Mouse (Mus musculus) liver, embryonic 14.5 days (tissue): ENCODE results near the gene Ces2h. TPM values are rescaled to one million over a fixed set of nuclear protein-coding genes. Genes with fewer than 3 reads are reported as not detected.

Experiments
- ATAC-seq: fragments of 200-750 bp; cut with Nextera tagmentation; 2 replicates; pipeline ENCODE4 v1.8.0; 2017; ENCODE audit warnings: moderate number of reproducible peaks, mild to moderate bottlenecking, moderate library complexity; ENCODE audit not compliant: insufficient read depth
- DNase-seq, 3 experiments: peaks; one replicate each; pipeline ENCODE4 v3.0.0-alpha.2; 2012 to 2013; ENCODE audit warnings: low read depth in 3 of 3, low spot score in 3 of 3
- H3K27ac ChIP-seq: fragments of 300-500 bp; sonication (generic); 2 replicates; pipeline ENCODE4 v1.5.1; 2014; ENCODE audit warnings: moderate library complexity, mild to moderate bottlenecking, control low read depth, inconsistent platforms
- H3K27me3 ChIP-seq: fragments of 300-500 bp; sonication (generic); 2 replicates; pipeline ENCODE4 v1.6.1; 2014; ENCODE audit warnings: mild to moderate bottlenecking, low read length, moderate library complexity; ENCODE audit not compliant: control insufficient read depth, insufficient read depth
- H3K36me3 ChIP-seq: fragments of 300-500 bp; sonication (generic); replicated peaks from 2 replicates; pipeline ENCODE4 v1.6.1; 2014; ENCODE audit warnings: low read depth; ENCODE audit not compliant: control insufficient read depth, insufficient read depth
- H3K4me1 ChIP-seq, 2 experiments: fragments of 200-500 bp in 1 of 2; fragments of 300-500 bp in 1 of 2; sonication (generic) in 1 of 2; replicated peaks; 2 replicates each; pipeline ENCODE4 v1.6.1; 2012 to 2014; ENCODE audit warnings: antibody characterized with exemption in 1 of 2, inconsistent platforms in 1 of 2, low read length in 1 of 2; ENCODE audit not compliant: control insufficient read depth in 2 of 2, insufficient read depth in 2 of 2
- H3K4me2 ChIP-seq: fragments of 300-500 bp; sonication (generic); 2 replicates; pipeline ENCODE4 v1.6.1; 2014; ENCODE audit warnings: low read depth, mild to moderate bottlenecking, control low read depth, moderate library complexity
- H3K4me3 ChIP-seq, 2 experiments: fragments of 200-500 bp in 1 of 2; fragments of 300-500 bp in 1 of 2; sonication (generic) in 1 of 2; 2 replicates each; pipeline ENCODE4 v1.5.1; 2012 to 2014; ENCODE audit warnings: low read depth in 2 of 2, low read length in 2 of 2, mild to moderate bottlenecking in 2 of 2, control low read depth in 1 of 2, inconsistent platforms in 1 of 2, moderate library complexity in 1 of 2; ENCODE audit not compliant: insufficient read depth in 1 of 2
- H3K9ac ChIP-seq: fragments of 300-500 bp; sonication (generic); replicated peaks from 2 replicates; pipeline ENCODE4 v1.6.1; 2014; ENCODE audit warnings: mild to moderate bottlenecking, control low read depth, moderate library complexity
- H3K9me3 ChIP-seq: fragments of 300-500 bp; sonication (generic); 2 replicates; pipeline ENCODE4 v1.6.1; 2016; ENCODE audit warnings: low read length, mixed read lengths; ENCODE audit not compliant: control insufficient read depth
- CTCF ChIP-seq: IDR thresholded peaks from 2 replicates; pipeline ENCODE4 v1.5.1; 2016; ENCODE audit warnings: antibody characterized with exemption, low read depth, control low read depth
- EP300 ChIP-seq: IDR thresholded peaks from 2 replicates; pipeline ENCODE4 v1.6.1; 2016; ENCODE audit warnings: antibody characterized with exemption, low read depth
- WGBS: fragments of 180-500 bp; shearing (Covaris S2); extraction: QIAGEN DNeasy Blood & Tissue Kit; methylation state at CpG from one replicate; pipeline ENCODE4 v1.1.7; 2014; ENCODE audit not compliant: insufficient replicate concordance; 5-methylcytosine and 5-hydroxymethylcytosine counted together
- polyA plus RNA-seq, 2 experiments: library from polyadenylated mRNA; depleted of rRNA in 1 of 2; stranded (reverse) in 1 of 2; unstranded in 1 of 2; fragments of >200 nt; fragmentation: Nextera tagmentation in 1 of 2; extraction: Ambion mirVana in 1 of 2; gene quantifications; 2 replicates each; pipeline versions ENCODE4 v1.2.1 to v1.2.3; 2012 to 2014

Ces2h gene
- polyA plus RNA-seq (2012; rRNA removed) (not detected in 2 replicates), polyA plus RNA-seq (2014; fragmentation: Nextera tagmentation; extraction: Ambion mirVana) (not detected in 2 replicates)

- 58% methylated on average over 7 of the region's 7 CpGs for WGBS
- no peak within 1 kb of the TSS for H3K4me2 ChIP-seq
- DNase-seq = no peak
- no peak within 1 kb of the TSS for H3K27ac ChIP-seq
- no peak for ATAC-seq
- no peak within 1 kb of the TSS for H3K4me3 ChIP-seq
- H3K9me3 ChIP-seq = no peaks in the 10 kb centered on the region
- H3K4me1 ChIP-seq = no peaks in the 10 kb centered on the region
- TF ChIP-seq CTCF = no peak
- H3K9ac ChIP-seq = no peak within 1 kb of the TSS
- H3K27me3 ChIP-seq = no peaks in the 10 kb centered on the region
- no peaks in the 10 kb centered on the region for H3K36me3 ChIP-seq
These were observed at the start of gene Ces2h for GRCm38 (mm10) chr8:105000586-105000985. TSS of gene Ces2h (plus strand) at chr8:105000853.

DNA sequence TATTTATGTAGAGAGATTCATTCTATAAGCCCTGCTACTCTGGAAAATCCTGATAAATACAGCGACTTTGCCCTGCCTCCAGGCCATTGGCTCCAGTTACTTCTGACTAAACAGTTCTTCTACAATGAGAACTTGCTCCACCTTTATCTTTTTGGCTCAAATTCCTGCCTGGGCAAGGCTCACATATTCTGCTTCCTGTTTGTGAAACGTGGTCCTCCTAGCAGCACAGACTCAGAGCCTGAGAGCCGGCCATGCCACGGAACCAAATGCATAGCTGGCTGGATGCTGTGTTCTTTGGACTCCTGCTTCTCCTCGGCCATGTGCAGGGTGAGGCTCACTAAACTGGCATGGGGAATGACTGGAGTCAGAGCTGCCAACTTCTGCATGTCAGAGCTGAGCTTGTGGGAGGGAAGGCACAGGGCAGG is 39.1 kb upstream of the Ces2h start, which contains the start of gene Ces2g:
Gene Ces2g, plus strand, starts transcription at position 182 of the 425 bp plus-strand sequence.
- Histone ChIP-seq H3K36me3 (peaks cover 24% of the 10 kb centered on the region), H3K27ac (peak within 1 kb of the TSS; percentile 93), H3K9me3 (no peaks in the 10 kb centered on the region), H3K4me3 (peak within 1 kb of the TSS; percentile 78 to 84), H3K27me3 (no peaks in the 10 kb centered on the region), H3K9ac (peak within 1 kb of the TSS; percentile 88), H3K4me1 (peaks cover 14 to 18% of the 10 kb centered on the region in 2 experiments), H3K4me2 (peak within 1 kb of the TSS; percentile 72)
- peak in 2 of 3 experiments; percentile 10 to 19 for DNase-seq
- 35% methylated on average over 5 of the region's 5 CpGs for WGBS
- peak; percentile 48; the same call in 1 of the 2 replicates for ATAC-seq
- TF ChIP-seq EP300 = no peak
- no peak for TF ChIP-seq CTCF

DNA sequence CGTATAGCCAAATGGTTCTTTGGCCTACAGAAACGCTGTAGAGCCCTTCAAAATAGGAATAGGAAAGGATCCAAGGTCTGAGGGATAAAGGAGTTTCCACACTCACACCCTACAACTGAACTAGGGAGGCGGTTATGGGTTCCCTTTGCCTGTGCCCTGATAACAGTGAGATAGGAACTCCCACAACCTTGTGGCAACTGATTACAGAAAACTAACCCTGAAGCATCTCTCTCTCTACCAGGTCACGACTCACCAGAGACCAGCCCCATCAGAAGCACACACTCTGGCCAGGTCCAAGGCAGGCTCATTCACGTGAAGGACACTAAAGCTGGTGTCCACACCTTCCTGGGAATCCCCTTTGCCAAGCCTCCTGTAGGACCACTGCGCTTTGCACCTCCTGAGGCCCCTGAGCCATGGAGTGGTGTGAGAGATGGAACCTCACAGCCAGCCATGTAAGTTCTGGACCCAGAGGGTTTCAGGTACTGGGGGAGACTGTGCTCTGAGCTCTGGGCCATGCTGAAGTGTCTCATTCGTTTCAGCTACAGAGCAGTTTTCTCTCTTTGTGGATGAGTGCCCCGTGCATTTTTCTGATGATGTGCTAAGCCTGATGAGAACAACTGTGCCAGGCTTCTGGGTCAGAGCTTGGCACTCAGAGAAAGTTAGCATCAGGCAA is 38.3 kb upstream of the Ces2h start:
- Histone ChIP-seq H3K4me1 (peaks cover 14 to 18% of the 10 kb centered on the region in 2 experiments), H3K27me3 (no peaks in the 10 kb centered on the region), H3K36me3 (peaks cover 32% of the 10 kb centered on the region), H3K9me3 (no peaks in the 10 kb centered on the region), H3K27ac (peak overlapping the region; percentile 93), H3K4me2 (peak overlapping the region; percentile 72), H3K4me3 (peak overlapping the region; percentile 78 to 84), H3K9ac (peak overlapping the region; percentile 88)
- TF ChIP-seq CTCF = no peak
- TF ChIP-seq EP300 = peak; percentile 97
- whole genome bisulfite sequencing = 27% methylated on average over 8 of the region's 8 CpGs
- ATAC-seq (peak; percentile 97), DNase-seq (peak; percentile 76 to 79 (median 79))

DNA sequence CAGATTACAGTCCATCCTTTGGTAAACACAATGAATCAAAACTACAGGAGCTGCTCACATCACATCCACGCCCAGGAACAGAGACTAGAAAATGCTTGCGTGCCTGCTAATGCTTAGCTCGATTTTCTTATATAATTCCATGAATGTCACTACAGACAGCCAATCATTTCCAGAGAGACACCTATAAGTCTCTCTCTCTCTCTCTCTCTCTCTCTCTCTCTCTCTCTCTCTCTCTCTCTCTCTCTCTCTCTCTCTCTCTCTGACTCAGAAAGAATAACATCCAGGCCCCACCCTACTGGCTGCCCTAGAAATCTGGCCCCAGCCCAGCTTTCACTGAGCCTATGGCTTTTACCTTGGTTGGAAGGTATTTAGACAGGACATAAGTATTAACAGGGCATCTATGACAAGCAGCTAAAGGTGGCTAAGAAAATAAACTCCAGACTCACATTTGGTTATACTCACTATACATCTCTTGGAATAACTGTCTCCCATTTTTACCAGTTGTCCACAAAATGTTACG is 37.2 kb upstream of the Ces2h start:
- Histone ChIP-seq H3K27me3 (no peaks in the 10 kb centered on the region), H3K4me1 (peaks cover 14 to 18% of the 10 kb centered on the region in 2 experiments), H3K27ac (peak overlapping the region; percentile 86), H3K36me3 (peaks cover 42% of the 10 kb centered on the region), H3K9ac (peak overlapping the region; percentile 88), H3K4me3 (peak overlapping the region; percentile 78 to 84), H3K4me2 (peak overlapping the region; percentile 72), H3K9me3 (no peaks in the 10 kb centered on the region)
- DNase-seq = no peak
- TF ChIP-seq CTCF (no peak), EP300 (no peak)
- ATAC-seq = no peak
- 56% methylated on average over 4 of the region's 4 CpGs for WGBS

DNA sequence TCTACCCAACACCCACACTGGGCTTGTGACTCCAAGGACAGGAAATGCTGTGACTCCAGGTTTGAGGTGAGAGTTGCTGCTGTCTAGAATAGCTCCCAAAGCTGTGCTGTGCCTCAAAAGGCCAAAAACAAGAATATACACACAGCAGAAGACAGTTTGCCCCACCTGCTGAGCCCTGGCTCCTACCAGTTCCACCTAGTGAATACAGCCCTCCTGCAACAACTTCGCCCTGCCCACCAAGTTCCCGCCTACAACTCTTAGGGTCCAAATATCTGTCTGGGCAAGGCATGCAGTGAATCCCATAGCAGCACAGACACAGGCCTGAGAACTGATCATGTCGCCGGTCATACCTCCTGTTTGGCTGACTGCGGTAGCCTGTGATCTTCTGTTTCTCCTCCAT is 16.5 kb upstream of the Ces2h start:
- no peaks in the 10 kb centered on the region for H3K27me3 ChIP-seq
- no peak for DNase-seq
- WGBS = 73% methylated on average over 5 of the region's 5 CpGs
- H3K36me3 ChIP-seq = no peaks in the 10 kb centered on the region
- no peak for ATAC-seq
- H3K9me3 ChIP-seq = no peaks in the 10 kb centered on the region
- H3K4me3 ChIP-seq = no peak overlapping the region
- no peak overlapping the region for H3K27ac ChIP-seq
- no peak for TF ChIP-seq EP300
- TF ChIP-seq CTCF = no peak
- H3K4me2 ChIP-seq = no peak overlapping the region
- H3K9ac ChIP-seq = no peak overlapping the region
- no peaks in the 10 kb centered on the region for H3K4me1 ChIP-seq
